Mouse (Mus musculus): ENCODE measurements around the gene Acap1.

DNA sequence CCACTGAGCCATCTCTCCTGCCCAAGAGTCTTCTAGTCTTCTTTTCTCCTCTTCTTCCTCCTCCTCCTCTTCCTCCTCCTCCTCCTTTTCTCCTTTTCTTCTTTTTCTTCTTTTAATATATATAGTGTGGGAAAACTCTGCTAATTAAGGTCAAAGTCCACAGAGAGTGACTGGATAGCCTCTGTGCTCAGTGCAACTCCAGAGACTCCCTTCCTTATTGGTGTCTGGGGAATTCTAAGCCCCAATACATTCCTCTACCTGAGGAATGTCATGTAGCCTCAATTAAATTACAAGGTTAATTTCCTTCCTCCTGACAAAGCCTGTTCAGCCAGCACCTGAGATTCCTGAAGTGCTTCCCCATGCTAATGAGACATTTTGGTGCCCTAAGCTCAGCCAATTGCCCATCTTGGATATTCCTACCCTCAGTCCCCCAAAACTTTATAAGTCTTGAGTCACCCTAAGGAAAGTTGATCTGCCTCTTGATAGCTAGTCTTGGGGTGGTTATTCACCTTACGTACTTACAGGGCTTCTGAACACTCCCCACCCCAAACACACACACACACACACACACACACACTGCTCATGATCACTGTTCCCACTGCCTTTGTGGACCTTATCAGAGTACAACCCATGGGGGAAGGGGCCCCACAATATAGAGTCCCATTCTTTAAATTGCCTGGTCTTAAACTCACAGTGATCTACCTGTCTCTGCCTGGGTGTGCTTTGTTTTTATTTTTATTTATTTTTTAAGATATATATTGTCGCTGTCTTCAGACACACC is 24.9 kb downstream of the Acap1 start:
- TF ChIP-seq CTCF (IDR thresholded peaks at IDR 0.05; ENCODE audit: extremely low read depth, insufficient read depth, low read length) (no peak), POLR2A (IDR thresholded peaks at IDR 0.05; ENCODE audit: extremely low read depth, insufficient read depth, low read length) (no peak)

Measured in cortical plate, adult 2 months (tissue).